Mouse (Mus musculus) G1E (cell line): ENCODE measurements around the gene Lamtor2.

Experiments used
- CTCF ChIP-seq: IDR thresholded peaks from 2 replicates; pipeline ENCODE4 v1.5.1; 2012; ENCODE audit warnings: low read depth, low read length, inconsistent platforms, mixed read lengths
- GATA1 ChIP-seq: IDR thresholded peaks from 2 replicates; pipeline ENCODE4 v1.6.1; 2012; ENCODE audit warnings: borderline replicate concordance, low read length, inconsistent platforms, mixed read lengths
- POLR2AphosphoS5 ChIP-seq: IDR thresholded peaks from 2 replicates; pipeline ENCODE4 v1.6.1; 2012; ENCODE audit warnings: low read depth, low read length, inconsistent platforms; ENCODE audit not compliant: insufficient replicate concordance
- TAL1 ChIP-seq: conservative IDR thresholded peaks from 2 replicates; pipeline ENCODE4 v1.6.1; 2012; ENCODE audit warnings: low read depth, low read length, inconsistent platforms, mixed read lengths

DNA sequence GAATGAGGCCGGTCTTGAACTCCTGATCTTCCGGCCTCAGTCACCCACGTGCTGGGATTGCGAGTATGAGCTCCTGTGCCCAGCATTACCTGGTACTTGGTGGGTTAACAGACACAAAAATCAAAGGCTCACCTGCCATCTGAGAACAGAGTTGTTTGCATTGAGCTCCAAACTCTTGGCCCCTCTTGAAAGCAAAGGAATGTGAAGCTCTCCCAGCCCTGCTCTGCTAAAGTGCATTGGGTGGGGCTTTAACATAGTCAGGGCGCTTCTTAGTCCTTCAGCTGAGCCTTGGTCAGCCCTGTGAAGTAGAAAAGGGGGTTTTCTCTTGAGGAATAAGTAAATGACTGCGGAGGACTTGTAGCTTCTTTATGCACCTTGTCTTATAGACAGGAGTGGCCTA is 32.9 kb upstream of the Lamtor2 start:
- TF ChIP-seq CTCF = no peak
- no peak for TF ChIP-seq TAL1
- TF ChIP-seq GATA1 = no peak
- TF ChIP-seq POLR2AphosphoS5 = no peak
